Mouse (Mus musculus) urinary bladder, postnatal 4 days (tissue): ENCODE measurements around the gene Map2k2.

Experiments
- DNase-seq, 2 experiments: peaks; one replicate each; pipeline ENCODE4 v3.0.0; 2021 to 2022; ENCODE audit warnings: low spot score in 2 of 2

Gene Map2k2

DNA sequence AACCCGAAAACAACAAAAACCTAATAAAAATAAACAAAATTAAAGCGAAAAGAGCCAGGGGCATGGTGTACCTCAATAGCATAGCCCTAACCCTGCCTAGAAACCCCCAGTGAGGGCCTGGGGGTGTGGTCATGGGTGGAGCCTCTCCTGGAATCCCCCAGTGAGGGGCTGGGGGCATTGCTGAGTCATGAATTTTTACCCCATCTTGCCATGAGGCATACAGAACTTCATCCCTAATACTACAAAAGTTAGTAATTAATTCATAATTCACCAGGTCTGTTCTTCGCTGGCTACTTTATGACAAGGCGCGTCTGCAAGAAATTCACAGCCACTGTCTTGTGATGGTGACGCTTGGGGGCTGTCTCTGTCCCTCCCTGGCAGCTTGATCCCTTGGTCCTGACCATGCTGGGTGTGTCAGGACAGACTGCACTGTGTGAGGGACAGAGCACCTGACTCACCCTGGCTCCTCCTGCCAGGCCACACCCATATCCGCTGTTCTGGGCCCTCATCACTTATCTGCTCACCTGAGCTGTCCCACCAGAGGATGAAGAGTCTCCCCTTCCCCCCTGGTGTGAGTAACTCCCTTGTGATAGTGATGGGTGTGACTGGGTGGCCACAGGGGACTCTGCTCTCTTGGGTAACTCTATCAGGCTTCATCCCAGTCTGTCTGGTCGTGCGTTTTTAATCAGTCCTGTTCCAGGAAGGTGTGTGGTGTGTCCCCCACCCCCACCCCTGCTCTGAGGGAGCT, 10.6 kb upstream of the Map2k2 start:
- no peak for DNase-seq

DNA sequence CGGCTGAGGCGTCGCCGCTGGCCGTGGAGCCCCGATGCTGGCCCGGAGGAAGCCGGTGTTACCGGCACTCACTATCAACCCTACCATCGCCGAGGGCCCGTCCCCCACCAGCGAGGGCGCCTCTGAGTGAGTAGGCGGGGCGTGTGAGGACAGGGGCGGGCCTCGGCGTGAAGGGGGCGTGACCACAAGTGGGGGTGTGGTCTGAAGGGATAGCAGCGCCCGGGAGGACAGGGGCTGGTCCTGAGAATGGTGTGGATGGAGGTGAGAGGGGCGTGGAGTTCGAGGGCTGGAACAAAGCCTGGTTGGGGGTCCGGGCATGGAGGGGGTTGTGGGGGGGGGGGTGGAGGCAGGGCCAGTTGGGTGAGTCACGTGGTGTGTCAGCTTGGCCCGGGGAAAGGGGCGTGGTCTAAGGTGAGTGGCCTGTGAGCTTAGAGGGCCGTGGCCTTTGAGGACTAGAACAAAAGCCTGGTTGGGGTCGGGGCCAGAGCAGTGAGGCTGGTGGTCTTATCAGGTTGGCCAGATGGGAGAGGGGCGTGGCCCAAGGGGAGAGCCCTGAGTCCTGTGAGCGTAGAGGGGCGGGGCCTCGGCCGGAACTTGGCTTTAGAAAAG, 502 bp downstream of the Map2k2 start:
- DNase-seq, result peak; percentile 86 to 91

- no peak for DNase-seq
These were observed 7.2 kb downstream of the Map2k2 start for GRCm38 (mm10) chr10:81112946-81113345.

DNA sequence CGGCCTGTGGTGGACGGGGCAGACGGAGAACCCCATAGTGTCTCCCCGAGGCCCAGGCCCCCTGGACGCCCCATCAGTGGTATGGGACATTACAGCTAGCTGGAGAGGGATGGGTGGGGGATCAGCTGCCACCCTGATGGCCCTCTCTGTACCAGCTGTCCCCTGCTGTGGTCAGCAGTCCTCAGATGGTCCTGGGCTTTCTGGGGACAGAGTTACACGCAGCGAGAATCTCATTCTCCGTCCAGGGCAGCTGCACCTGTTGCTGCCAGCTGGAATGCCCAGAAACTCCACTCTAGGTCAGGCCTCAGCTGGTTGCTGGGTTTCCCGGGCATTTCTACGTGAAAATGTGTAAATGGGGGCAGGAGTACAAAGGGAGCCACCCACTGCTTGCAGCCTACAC, 13.9 kb downstream of the Map2k2 start:
- DNase-seq, result no peak

- DNase-seq, result no peak
These were observed 14.9 kb downstream of the Map2k2 start for GRCm38 (mm10) chr10:81120650-81121049.

- DNase-seq, result no peak
These were observed 17.2 kb downstream of the Map2k2 start for GRCm38 (mm10) chr10:81122889-81123288.

GRCm38 (mm10) chr10:81123500-81123899, 17.8 kb downstream of the Map2k2 start:
- DNase-seq, result no peak

DNA sequence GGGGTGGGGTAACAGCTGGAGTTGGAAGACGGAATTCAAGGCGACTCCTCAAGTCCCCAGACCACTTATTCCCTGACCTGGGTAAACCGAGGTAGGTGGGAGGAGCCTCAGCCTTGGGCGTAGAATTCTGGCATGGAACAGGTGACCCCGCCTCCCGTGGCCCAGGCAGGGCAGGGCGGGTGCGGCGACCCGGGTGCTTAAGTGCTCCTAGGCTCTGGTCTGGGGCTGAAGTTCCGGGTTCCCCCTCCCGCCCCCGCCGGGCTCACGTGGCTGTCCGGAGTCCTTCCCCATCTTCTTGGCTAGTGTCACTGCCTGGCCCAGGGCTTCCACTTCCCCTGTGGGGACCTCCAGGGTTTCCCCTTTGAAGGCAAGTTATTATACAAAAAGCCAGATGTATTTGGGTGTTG, 28.5 kb downstream of the Map2k2 start:
- DNase-seq, result peak in 1 of 2 experiments; percentile 64

DNA sequence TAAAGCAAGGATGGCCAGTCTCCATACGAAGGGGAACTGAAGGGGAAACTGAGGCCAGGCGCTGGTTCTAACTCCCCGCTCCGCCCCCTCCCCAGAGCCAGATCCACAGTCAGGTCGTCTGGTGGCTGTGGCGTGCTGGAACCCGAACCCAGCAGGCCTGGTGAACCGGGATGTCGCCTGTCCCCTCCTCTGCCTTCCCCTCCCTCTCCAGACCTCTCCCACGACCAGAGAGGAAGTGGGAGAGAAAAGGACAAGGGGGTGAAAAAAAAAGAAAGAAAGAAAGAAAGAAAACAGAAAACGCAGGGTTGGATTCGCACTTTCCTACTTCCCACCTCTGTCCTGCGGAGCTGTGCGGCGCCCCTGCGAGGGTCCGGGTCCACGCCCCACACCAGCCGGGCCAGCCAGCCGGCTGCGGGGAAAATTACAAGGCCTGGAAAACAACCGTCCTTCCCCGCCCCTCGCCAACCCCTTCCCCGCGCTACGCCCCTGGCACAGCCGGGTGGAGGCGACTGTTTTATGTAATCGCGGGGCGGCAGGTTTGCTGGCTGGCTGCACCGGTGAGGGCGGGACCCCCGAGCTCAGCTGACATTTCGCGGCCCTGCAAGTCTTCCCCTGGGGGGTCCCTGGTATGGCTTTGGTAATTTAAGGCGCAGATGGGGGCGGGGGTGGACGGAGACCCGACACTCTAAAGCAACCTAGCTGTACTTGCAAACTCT, 29.4 kb downstream of the Map2k2 start, which contains the start of gene Zbtb7a:
TSS of gene Zbtb7a (plus strand) at position 255 of the 716 bp plus-strand sequence.
- DNase-seq, result no peak

GRCm38 (mm10) chr10:81135831-81136705, 30.4 kb downstream of the Map2k2 start:
- DNase-seq, result peak; percentile 76 to 77

DNA sequence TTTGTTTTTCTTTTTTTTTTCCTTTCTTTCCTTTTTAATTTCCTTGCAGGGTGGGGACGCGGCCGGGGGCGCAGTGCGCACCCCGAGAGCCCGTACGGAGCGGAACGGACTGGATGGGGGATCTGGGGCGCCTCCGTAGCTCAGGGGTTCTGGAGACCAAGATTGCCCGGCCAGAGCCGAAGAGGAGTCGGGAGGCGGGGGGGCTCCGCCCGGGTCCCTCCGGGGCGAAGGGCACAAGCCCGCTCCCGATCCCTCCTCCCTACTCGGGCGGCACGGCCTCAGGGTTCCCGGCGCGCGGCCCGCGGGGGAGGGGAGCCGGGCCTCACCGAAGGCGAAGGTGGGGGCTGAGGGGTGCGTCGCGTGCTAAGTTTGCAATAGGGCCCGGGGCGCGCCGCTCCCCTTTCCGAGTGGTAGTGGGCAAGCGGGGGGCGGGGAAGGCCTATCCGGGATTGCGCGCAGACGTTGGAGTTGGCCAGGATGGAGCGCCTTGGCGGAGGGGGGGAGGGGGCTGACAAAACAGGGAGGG, 31.1 kb downstream of the Map2k2 start:
- DNase-seq, result peak; percentile 74 to 75

GRCm38 (mm10) chr10:81137252-81138130, 31.8 kb downstream of the Map2k2 start:
- peak; percentile 99 to 100 for DNase-seq

DNA sequence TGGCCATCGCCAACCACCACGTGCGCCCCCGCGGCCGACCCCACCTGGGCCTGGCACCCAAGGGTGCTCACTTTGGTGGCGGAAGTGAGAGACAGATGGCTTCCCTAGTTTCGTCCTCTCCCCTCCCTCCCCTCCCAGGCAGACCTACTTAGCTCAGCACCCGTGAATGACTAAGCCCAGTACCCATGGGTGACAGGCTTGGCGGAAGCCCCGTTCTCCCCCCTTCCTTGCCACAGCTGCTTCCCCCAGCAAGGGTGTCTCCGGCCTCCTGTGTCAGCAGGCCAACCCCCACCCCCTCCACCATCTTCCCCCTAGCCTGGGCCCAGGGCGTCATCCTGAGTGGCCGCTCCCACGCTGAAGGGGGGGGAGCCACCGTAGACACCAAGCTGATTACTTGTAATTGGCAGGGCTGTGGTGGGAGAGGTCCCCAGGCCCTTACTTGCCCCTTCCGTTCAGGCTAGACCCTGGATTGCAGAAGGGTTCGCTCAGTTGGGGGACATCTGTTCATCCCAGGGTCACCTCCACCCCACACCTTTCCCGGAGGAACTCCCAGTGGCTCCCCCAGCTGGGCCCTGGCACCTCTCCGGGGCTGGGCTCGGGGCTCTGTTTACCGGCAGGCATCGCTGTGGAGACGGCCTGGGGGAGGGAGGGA, 32.5 kb downstream of the Map2k2 start:
- DNase-seq, result no peak

DNA sequence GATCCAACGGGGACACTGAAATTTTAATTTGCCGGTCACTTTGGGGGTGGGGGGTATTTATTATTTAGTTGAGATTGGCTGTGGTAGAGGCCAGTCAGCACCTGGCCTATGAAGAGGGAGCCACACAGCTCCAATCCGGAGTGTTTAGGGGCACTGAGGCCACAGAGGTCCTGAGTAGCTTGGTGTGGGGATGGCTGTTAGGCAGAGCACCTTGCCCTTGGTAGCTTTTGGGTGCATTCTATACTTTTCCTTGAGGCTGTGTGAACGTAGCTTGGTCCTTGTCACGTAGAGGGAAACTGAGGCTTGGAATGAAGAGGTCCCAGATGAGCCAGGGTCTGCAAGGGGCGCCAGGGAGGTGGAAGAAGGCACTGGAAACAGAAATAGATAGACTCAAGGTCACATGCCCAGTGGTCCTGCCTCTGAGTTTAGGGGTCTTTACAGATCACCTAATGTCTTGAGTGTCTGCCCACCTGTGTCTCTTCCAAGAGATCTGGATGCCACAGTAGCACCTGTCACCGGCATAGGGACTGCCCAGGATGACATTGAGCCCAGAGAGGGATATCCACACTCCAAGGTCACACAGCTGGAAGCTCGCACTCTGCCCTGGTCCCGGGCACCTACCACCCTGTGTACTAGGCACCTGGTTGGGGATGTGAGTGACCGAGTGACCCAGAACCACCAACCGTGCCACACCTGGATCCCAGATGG, 33.3 kb downstream of the Map2k2 start:
- DNase-seq, result no peak

- no peak for DNase-seq
These were observed 33.8 kb downstream of the Map2k2 start for GRCm38 (mm10) chr10:81139529-81139846.

DNA sequence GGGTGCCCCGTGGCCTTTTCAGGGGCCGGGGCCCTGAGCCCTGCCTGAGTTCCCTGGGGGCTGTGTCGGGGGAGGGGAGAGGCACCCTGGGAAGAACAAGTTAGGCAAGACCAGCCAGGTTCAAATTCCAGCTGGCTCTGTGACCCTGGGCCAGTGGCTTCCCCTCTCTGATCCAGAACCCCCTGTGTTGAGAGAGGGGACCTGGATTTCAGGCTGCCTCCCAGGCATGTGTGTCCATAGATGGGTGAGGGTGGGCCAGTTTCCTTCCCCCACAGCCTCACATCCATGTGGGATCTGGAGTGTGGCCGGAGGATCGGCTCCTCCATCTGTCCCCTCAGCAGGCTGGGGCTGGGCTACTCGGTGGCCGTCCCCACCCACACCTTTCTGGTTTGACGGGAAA, 34.3 kb downstream of the Map2k2 start:
- DNase-seq, result no peak

DNA sequence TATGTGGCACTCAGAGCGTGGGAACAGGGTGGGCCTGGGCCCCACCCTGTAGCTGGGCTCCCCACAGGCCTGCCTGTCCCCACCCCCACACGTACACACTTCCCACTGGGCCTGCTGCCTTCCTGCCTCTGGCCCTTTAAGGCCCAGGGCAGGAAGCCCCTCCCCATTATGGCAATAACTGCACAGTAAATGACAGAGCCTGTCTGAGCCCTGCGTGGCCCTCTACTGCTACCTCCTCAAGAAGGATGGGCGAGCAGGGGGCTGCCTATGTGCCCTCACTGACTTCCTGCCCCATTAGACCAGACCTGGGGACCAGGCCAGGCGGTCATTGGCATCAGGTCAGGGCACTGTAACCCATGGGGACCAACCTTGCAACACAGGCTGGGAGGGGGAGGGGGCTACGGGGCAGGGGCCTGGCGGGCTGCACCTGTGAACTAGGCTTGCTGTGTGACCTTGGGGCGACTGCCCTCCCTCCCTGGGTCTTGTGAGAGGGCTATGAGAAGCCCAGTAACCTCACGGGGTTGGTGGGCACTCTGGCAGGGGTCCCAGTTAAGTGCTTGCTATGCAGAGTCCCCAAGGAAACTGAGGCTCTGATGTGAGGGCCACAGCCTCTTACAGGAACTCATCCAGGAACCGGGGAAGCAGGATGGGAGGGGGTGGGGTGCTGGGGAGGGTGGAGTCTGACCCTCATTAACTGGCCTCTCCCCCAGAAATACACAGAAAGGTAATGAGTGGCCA, 35.2 kb downstream of the Map2k2 start:
- DNase-seq, result no peak

DNA sequence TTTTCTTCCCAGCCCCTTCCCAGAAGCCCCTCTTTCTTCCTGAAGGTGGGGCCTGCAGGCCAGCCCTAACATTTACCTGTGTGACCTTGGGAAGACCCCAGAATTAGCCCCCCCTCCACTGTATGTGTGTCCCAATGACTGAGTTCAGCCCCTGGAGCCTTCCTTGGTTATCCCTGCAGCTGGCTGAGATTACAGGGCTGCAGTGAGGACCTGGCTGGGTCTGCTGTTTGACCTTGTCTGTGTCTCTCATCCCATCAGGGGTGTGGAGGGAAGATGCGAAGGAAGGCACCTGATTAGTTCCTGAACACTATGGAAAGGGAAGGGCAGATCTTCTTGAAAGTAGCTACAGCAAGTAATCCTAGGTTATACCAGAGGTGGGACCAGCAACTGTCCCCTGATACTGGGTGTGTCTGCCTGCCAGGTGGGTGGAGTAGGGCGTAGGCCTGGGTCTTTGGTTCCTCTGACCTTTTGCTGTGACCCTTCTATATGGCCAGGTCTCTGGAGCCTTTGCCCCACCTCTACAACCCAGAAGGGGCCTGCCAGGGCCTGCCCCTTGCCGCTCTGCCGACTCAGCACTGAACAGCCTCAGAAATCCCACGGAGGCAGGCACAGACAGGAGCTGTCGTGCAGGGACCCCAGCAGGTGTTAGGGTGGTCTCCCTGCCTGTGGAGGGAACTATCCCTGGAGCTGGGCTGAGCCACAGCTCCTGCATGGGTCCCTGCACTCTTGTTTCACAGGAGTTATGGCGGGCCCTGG, 35.9 kb downstream of the Map2k2 start:
- DNase-seq, result no peak
